Mouse (Mus musculus): ENCODE results near the gene Xdh. TPM values are rescaled to one million over a fixed set of nuclear protein-coding genes. Genes with fewer than 3 reads are reported as not detected.
A peak's percentile ranks its signal among the peaks of the same experiment; 100 is the strongest.

Xdh gene
- total and polyA plus RNA-seq, 2 experiments = 71.1 to 115 TPM

GRCm38 (mm10) chr17:73893207-73893606 is 56.8 kb downstream of the Xdh start:
- no peak overlapping the region for H3K9ac ChIP-seq (ENCODE audit: low read depth, low read length)
- no peaks in the 10 kb centered on the region for H3K4me1 ChIP-seq (ENCODE audit: control insufficient read depth, insufficient read depth, low read length)
- H3K4me3 ChIP-seq (ENCODE audit: insufficient read depth, low read depth, low read length) = no peak overlapping the region
- 94% methylated on average over 10 of the region's 10 CpGs for WGBS
- H3K36me3 ChIP-seq (ENCODE audit: control insufficient read depth, insufficient read depth, low read length) = peaks cover 80% of the 10 kb centered on the region
- TF ChIP-seq CTCF (IDR thresholded peaks at IDR 0.05; ENCODE audit: low read depth, low read length) = no peak
- TF ChIP-seq POLR2A (IDR thresholded peaks at IDR 0.05; ENCODE audit: extremely low read depth, insufficient read depth, low read length) = no peak
- no peaks in the 10 kb centered on the region for H3K27me3 ChIP-seq (ENCODE audit: control insufficient read depth, insufficient read depth, low read length)
- no peak overlapping the region for H3K27ac ChIP-seq (replicated peaks; ENCODE audit: insufficient read depth, low read depth, low read length)
- no peaks in the 10 kb centered on the region for H3K79me2 ChIP-seq (ENCODE audit: control insufficient read depth, insufficient read depth, low read length)
- DNase-seq (ENCODE audit: extremely low read depth, low read depth, low spot score) = no peak

DNA sequence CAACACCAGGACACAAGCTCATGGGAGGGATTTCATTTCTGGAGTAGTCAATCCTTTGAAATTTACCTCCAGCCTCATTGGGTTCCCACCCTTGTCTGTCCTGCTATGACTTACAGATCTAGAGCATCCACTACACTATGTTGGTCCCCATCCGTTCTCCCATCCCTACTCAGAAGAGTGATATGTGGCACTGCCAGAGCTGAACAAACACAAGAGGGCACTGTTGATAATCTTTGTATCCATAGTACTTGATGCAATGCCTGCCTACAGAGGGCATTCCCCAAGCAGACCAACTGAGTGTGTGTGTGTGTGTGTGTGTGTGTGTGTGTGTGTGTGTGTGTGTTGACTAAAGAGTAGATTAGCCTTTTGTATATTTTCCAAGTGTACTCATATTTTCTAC is 58.4 kb downstream of the Xdh start:
- WGBS = 100% methylated on average over 1 of the region's 1 CpGs
- no peak overlapping the region for H3K4me3 ChIP-seq (ENCODE audit: insufficient read depth, low read depth, low read length)
- H3K79me2 ChIP-seq (ENCODE audit: control insufficient read depth, insufficient read depth, low read length) = no peaks in the 10 kb centered on the region
- no peaks in the 10 kb centered on the region for H3K27me3 ChIP-seq (ENCODE audit: control insufficient read depth, insufficient read depth, low read length)
- TF ChIP-seq CTCF (IDR thresholded peaks at IDR 0.05; ENCODE audit: low read depth, low read length) (no peak), POLR2A (IDR thresholded peaks at IDR 0.05; ENCODE audit: extremely low read depth, insufficient read depth, low read length) (no peak)
- H3K27ac ChIP-seq (replicated peaks; ENCODE audit: insufficient read depth, low read depth, low read length) = no peak overlapping the region
- H3K9ac ChIP-seq (ENCODE audit: low read depth, low read length) = no peak overlapping the region
- peaks cover 63% of the 10 kb centered on the region for H3K36me3 ChIP-seq (ENCODE audit: control insufficient read depth, insufficient read depth, low read length)
- no peak for DNase-seq (ENCODE audit: extremely low read depth, low read depth, low spot score)
- no peaks in the 10 kb centered on the region for H3K4me1 ChIP-seq (ENCODE audit: control insufficient read depth, insufficient read depth, low read length)

DNA sequence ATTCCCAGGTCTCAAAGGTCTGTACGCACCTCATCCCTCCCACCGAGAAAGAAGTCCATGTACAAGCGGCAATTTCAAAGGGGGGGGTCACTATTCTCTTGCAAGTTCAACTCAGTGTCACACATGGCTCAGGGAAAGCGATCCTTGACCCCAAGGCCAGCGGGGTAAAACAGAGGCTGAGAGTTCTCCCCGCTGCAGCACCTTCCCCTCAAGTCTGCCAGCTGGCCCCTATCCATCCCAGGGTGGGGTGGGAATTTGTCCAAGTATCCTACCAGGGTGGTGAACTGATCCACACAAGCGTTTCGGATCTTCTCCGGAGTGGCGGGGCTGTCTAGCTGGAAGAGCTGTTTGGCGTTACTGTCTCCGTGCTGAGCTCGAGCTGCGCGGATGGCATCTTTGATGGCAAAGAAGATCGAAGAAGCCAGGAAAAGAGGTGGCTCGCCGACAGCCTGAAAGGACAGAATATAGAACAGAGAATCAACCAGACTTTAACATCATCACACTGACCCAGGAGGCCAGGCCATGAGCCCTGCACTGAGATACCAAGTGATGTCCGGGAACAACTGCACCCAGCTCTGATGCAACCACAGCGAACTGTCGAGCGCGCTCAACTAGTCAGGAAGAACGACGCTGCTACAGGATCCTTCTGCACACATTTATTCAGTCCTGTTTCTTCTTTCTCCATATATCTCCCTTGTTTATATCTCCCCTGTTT is 63.8 kb downstream of the Xdh start:
- TF ChIP-seq POLR2A (IDR thresholded peaks at IDR 0.05; ENCODE audit: extremely low read depth, insufficient read depth, low read length) (no peak), CTCF (IDR thresholded peaks at IDR 0.05; ENCODE audit: low read depth, low read length) (no peak)
- Histone ChIP-seq H3K4me1 (ENCODE audit: control insufficient read depth, insufficient read depth, low read length) (peaks cover 4% of the 10 kb centered on the region; the same call in 1 of the 2 replicates), H3K4me3 (ENCODE audit: insufficient read depth, low read depth, low read length) (no peak overlapping the region), H3K36me3 (ENCODE audit: control insufficient read depth, insufficient read depth, low read length) (peaks cover 38% of the 10 kb centered on the region), H3K27ac (replicated peaks; ENCODE audit: insufficient read depth, low read depth, low read length) (0 out of 2 replicates have a peak overlapping the region, but pooled peaks have one; percentile 3), H3K27me3 (ENCODE audit: control insufficient read depth, insufficient read depth, low read length) (no peaks in the 10 kb centered on the region), H3K9ac (ENCODE audit: low read depth, low read length) (no peak overlapping the region), H3K79me2 (ENCODE audit: control insufficient read depth, insufficient read depth, low read length) (no peaks in the 10 kb centered on the region)
- 56% methylated on average over 25 of the region's 25 CpGs for WGBS
- DNase-seq (ENCODE audit: extremely low read depth, low read depth, low spot score) = peak; percentile 92

DNA sequence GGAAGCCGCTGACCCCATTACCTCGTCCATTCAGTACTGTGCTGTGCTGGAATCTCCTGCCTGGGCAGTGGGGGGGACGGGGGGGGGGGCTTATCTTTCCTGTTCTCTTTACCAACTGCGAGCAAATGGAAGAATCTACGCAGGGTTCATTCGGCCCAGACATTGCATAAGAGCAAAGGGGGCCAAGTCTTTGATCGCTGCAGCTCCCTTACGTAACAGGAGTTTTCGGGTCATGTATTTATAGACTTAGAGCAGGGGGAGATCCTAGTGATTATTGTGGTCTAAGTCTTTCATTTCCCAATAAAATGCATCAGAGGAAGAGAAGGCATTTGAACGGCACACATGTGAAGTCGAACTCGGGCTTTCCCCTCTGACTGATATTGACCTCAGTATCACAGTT is 66.7 kb downstream of the Xdh start:
- peaks cover 22% of the 10 kb centered on the region for H3K36me3 ChIP-seq (ENCODE audit: control insufficient read depth, insufficient read depth, low read length)

GRCm38 (mm10) chr17:73882194-73882593 is 67.8 kb downstream of the Xdh start:
- WGBS = 24% methylated on average over 9 of the region's 9 CpGs
- H3K36me3 ChIP-seq (ENCODE audit: control insufficient read depth, insufficient read depth, low read length) = peaks cover 22% of the 10 kb centered on the region
- H3K4me1 ChIP-seq (ENCODE audit: control insufficient read depth, insufficient read depth, low read length) = peaks cover 4% of the 10 kb centered on the region; the same call in 1 of the 2 replicates
- H3K9ac ChIP-seq (ENCODE audit: low read depth, low read length) = no peak overlapping the region
- no peaks in the 10 kb centered on the region for H3K79me2 ChIP-seq (ENCODE audit: control insufficient read depth, insufficient read depth, low read length)
- DNase-seq (ENCODE audit: extremely low read depth, low read depth, low spot score) = peak; percentile 45
- no peak overlapping the region for H3K27ac ChIP-seq (replicated peaks; ENCODE audit: insufficient read depth, low read depth, low read length)
- TF ChIP-seq CTCF (IDR thresholded peaks at IDR 0.05; ENCODE audit: low read depth, low read length) (peak; percentile 94), POLR2A (IDR thresholded peaks at IDR 0.05; ENCODE audit: extremely low read depth, insufficient read depth, low read length) (no peak)
- H3K27me3 ChIP-seq (ENCODE audit: control insufficient read depth, insufficient read depth, low read length) = no peaks in the 10 kb centered on the region
- no peak overlapping the region for H3K4me3 ChIP-seq (ENCODE audit: insufficient read depth, low read depth, low read length)

More for the DNA sequence above, 66.7 kb downstream of the Xdh start:
- Histone ChIP-seq H3K9ac (ENCODE audit: low read depth, low read length) (no peak overlapping the region), H3K27me3 (ENCODE audit: control insufficient read depth, insufficient read depth, low read length) (no peaks in the 10 kb centered on the region), H3K4me3 (ENCODE audit: insufficient read depth, low read depth, low read length) (no peak overlapping the region), H3K79me2 (ENCODE audit: control insufficient read depth, insufficient read depth, low read length) (no peaks in the 10 kb centered on the region), H3K4me1 (ENCODE audit: control insufficient read depth, insufficient read depth, low read length) (peaks cover 4% of the 10 kb centered on the region; the same call in 1 of the 2 replicates), H3K27ac (replicated peaks; ENCODE audit: insufficient read depth, low read depth, low read length) (no peak overlapping the region)
- WGBS = 49% methylated on average over 12 of the region's 12 CpGs
- TF ChIP-seq POLR2A (IDR thresholded peaks at IDR 0.05; ENCODE audit: extremely low read depth, insufficient read depth, low read length) = no peak
- no peak for TF ChIP-seq CTCF (IDR thresholded peaks at IDR 0.05; ENCODE audit: low read depth, low read length)
- DNase-seq (ENCODE audit: extremely low read depth, low read depth, low spot score) = peak; percentile 75

DNA sequence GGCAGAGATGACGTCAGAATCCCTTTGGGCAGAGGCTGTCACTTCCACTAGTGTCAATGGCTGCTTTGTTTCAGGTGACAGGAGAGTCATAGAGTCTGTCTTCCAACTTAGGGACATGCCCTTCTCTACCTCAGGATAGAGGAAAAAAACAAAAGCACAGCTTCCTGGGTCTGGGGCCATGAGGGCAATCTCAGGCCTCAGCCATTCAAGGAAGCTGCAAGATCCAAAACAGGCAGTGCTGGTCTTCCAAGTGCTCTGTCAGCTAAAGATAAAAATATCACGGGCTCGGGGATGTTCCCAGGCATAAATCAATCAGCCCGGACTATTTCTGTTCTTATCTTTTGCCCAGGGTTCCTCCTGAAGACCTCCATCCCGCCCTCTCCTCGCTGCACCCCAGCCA is 68.7 kb downstream of the Xdh start:
- H3K27ac ChIP-seq (replicated peaks; ENCODE audit: insufficient read depth, low read depth, low read length) = peak overlapping the region; percentile 64; the same call in 1 of the 2 replicates
- peaks cover 22% of the 10 kb centered on the region for H3K36me3 ChIP-seq (ENCODE audit: control insufficient read depth, insufficient read depth, low read length)
- peaks cover 4% of the 10 kb centered on the region; the same call in 1 of the 2 replicates for H3K4me1 ChIP-seq (ENCODE audit: control insufficient read depth, insufficient read depth, low read length)
- H3K4me3 ChIP-seq (ENCODE audit: insufficient read depth, low read depth, low read length) = no peak overlapping the region
- TF ChIP-seq CTCF (IDR thresholded peaks at IDR 0.05; ENCODE audit: low read depth, low read length) (no peak), POLR2A (IDR thresholded peaks at IDR 0.05; ENCODE audit: extremely low read depth, insufficient read depth, low read length) (no peak)
- DNase-seq (ENCODE audit: extremely low read depth, low read depth, low spot score) = no peak
- H3K27me3 ChIP-seq (ENCODE audit: control insufficient read depth, insufficient read depth, low read length) = no peaks in the 10 kb centered on the region
- WGBS = 49% methylated on average over 6 of the region's 6 CpGs
- H3K79me2 ChIP-seq (ENCODE audit: control insufficient read depth, insufficient read depth, low read length) = no peaks in the 10 kb centered on the region
- H3K9ac ChIP-seq (ENCODE audit: low read depth, low read length) = no peak overlapping the region

Data from liver, adult 2 months (tissue).